Mouse (Mus musculus): ENCODE data around the gene Rhot2.

The Rhot2 gene

DNA sequence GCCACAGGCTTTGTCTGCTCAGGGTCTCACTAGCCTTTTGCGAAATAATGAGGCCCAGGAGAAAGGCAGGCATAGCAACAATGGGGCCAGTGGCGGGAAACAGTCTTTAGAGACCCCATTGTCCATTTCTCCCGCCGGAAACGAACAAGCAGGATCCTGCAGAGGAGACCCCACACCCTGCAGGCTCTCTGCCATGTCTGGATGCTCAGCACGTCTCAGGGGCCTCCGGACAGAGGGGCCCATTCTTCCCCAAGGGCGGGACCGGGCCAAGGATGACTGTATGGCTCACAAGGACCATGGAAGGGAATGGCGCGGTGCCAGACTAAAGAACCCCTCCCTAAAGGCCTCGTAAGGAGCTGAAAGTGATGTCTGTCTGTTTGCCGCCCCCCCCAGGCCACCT is 50.5 kb downstream of the Rhot2 start:
- no peak for DNase-seq

DNA sequence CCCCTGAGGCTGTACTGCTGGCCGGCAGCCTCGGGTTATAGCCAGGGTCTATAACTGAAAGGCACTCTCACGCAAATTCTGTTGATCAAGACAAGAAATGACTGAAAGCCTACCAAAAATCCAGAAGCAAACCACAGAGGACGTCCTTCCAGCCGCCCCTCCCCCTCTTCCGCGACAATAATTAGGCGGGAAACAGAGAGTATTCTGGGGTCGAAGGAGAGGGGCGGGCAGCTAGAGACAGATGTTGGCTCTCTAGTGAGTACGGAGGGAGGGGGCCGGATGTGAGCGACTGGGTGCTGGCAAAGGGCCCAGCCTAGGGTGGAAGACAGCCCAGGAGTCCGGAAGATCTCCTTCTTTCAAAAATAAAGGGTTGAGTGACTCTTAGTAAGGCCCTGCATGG is 52.0 kb downstream of the Rhot2 start, which contains the start of gene Fam173a:
Gene Fam173a (minus strand): TSS at position 287 of the 400 bp plus-strand sequence.
- peak; percentile 70 to 74 for DNase-seq

DNA sequence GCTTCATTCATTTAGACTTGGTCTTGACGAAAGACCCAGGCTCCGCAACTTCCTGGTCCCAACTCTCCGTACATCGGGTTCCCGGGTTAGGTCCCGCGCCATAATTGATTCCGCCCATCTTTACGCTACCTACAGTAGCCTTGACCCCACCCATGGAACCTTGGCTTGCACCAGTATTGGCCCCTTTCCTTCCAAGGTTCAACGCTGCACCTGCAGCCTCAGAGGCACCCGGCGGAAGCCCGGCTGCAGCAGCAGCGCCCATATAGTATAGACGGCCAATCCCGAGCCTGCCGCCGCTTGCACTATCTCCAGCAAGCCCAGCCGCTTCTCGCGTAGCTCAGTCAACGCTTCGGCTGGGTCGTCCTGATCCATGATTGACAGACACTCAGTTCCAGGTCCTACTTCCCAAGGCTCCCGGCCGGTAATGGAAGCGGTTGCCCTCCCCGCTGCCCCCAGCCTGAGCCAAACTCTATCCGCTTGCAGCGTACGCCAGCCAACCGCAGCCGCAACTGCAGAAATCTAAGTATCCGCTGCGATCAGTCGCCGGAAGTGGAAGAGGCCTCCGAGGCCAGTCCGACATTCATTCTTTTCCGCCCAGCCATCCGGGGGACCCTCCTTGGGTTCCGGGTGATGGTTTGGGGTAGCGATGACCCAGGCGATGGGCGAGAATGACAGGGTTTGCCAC is 52.7 kb downstream of the Rhot2 start:
- peak; percentile 90 to 91 for DNase-seq

DNA sequence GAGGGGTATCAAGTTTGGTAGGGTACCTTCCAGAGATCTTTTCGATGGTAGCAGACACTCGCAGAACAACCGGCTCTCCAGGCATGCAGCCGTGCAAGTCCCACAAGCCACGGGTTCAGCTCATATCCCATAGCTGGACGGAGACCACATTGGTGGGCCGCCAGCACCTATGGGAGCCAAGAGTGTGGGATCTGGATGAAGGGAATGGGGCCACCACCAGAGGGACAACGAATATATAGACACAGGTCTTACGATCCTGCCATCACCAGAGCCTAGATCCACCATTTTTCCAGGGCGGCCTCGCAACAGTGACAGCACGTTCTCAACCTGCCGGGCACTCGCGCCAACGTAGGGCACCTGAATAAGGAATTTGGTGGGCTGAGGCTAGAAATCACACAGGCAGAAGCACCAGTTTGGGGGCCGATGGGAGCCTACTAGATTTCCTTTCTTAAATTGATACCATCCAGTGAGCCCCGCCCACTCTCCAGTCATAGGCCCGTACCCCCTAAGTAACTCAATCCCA is 53.3 kb downstream of the Rhot2 start:
- DNase-seq = no peak
